Mouse (Mus musculus) midbrain, postnatal 0 days (tissue): ENCODE results near the gene Dda1. TPM values are rescaled to one million over a fixed set of nuclear protein-coding genes. Genes with fewer than 3 reads are reported as not detected.

Experiments used
- ATAC-seq: fragments of 200-750 bp; cut with Nextera tagmentation; 2 replicates; pipeline ENCODE4 v1.8.0; 2017; ENCODE audit warnings: moderate number of reproducible peaks, mild to moderate bottlenecking, moderate TSS enrichment, moderate library complexity; ENCODE audit not compliant: low FRiP score
- DNase-seq: peaks from one replicate; pipeline ENCODE4 v3.0.0-alpha.2; 2015; ENCODE audit warnings: low spot score
- H3K27ac ChIP-seq: fragments of 300-500 bp; sonication (generic); 2 replicates; pipeline ENCODE4 v1.5.1; 2014; ENCODE audit warnings: low read depth, mild to moderate bottlenecking, low read length, mixed read lengths
- H3K27me3 ChIP-seq: fragments of 300-500 bp; sonication (generic); 2 replicates; pipeline ENCODE4 v1.6.1; 2014; ENCODE audit warnings: low read length, control low read depth, mixed read lengths; ENCODE audit not compliant: insufficient read depth
- H3K36me3 ChIP-seq: fragments of 300-500 bp; sonication (generic); 2 replicates; pipeline ENCODE4 v1.6.1; 2014; ENCODE audit warnings: low read length, control low read depth, mixed read lengths; ENCODE audit not compliant: insufficient read depth
- H3K4me1 ChIP-seq: fragments of 300-500 bp; sonication (generic); 2 replicates; pipeline ENCODE4 v1.6.1; 2014; ENCODE audit warnings: mild to moderate bottlenecking, control low read depth, antibody characterized with exemption, low read length, mixed read lengths; ENCODE audit not compliant: insufficient read depth
- H3K4me2 ChIP-seq: fragments of 300-500 bp; sonication (generic); 2 replicates; pipeline ENCODE4 v1.6.1; 2014; ENCODE audit warnings: low read depth, mild to moderate bottlenecking, low read length, mixed read lengths; ENCODE audit not compliant: poor library complexity, severe bottlenecking
- H3K4me3 ChIP-seq: fragments of 300-500 bp; sonication (generic); 2 replicates; pipeline ENCODE4 v1.5.1; 2014; ENCODE audit warnings: low read depth, mild to moderate bottlenecking, low read length, moderate library complexity
- H3K9ac ChIP-seq: fragments of 300-500 bp; sonication (generic); replicated peaks from 2 replicates; pipeline ENCODE4 v1.6.1; 2014; ENCODE audit warnings: mild to moderate bottlenecking, low read length, moderate library complexity, mixed read lengths; ENCODE audit not compliant: poor library complexity, severe bottlenecking
- H3K9me3 ChIP-seq: fragments of 300-500 bp; sonication (generic); 2 replicates; pipeline ENCODE4 v1.6.1; 2016; ENCODE audit warnings: low read length, control low read depth
- CTCF ChIP-seq: IDR thresholded peaks from 2 replicates; pipeline ENCODE4 v1.5.1; 2016; ENCODE audit warnings: antibody characterized with exemption, mild to moderate bottlenecking
- WGBS: fragments of 180-500 bp; shearing (Covaris S2); extraction: QIAGEN DNeasy Blood & Tissue Kit; methylation state at CpG from one replicate; pipeline ENCODE4 v1.1.7; 2014; 5-methylcytosine and 5-hydroxymethylcytosine counted together
- polyA plus RNA-seq: library from polyadenylated mRNA; unstranded; fragments of >200 nt; fragmentation: Nextera tagmentation; extraction: Ambion mirVana; gene quantifications from 2 replicates; pipeline ENCODE4 v1.2.1, GENCODE M21; 2015
- total RNA-seq: library from RNA; depleted of rRNA; stranded (reverse); fragments of >200 nt; gene quantifications from 2 replicates; pipeline ENCODE4 v1.2.3, GENCODE M21; 2014

The Dda1 gene
- total and polyA plus RNA-seq, 2 experiments from 2014 or later: 211 to 269 TPM

DNA sequence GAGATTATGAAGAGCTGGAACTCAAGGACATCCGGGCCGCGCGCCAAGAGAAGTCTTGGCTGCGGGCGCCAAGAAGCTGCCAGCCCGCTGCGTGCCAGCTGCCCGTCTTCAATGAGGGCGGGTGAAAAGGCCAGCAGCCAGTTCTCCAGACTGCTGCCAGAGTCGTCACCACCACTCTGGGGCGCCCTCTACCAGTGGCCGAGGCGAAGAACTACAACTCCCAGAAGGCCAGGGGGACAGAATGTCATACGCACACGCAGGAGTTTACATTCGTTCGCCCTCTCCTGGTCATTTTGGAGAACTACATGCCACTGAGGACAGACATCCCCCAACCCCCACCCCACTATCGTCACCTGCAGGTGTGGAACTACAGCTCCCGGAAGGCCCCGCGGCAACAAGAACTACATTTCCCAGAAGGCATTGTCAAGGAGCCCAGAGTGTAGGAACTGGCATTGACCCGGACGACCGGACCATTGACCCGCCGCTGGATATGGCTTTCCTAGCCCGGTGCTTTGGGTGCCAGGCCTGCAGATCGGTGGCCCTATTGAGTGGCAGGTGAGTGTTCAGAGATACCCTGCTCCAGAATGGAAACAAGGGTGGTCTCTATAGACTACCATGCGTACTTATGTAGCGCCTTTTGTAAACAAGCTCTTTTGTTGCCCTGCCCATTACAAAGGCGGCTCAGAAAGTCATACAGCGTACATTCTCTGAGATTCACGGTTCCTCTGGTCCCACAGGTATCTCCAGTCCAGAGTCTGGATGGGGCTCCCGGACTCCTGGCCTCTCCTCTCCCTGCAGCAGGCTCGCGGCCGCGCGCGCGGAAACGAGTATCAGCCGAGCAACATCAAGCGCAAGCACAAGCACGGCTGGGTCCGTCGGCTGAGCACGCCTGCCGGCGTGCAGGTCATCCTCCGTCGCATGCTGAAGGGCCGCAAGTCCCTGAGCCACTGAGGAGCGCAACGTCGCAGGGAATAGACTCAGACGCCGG lies 4.2 kb upstream of the Dda1 start, which contains the start of gene Mrpl34:
TSS of gene Mrpl34 (plus strand) at position 447 of the 988 bp plus-strand sequence.
- H3K27ac ChIP-seq: peak within 1 kb of the TSS; percentile 82
- H3K4me1 ChIP-seq: peaks cover 5% of the 10 kb centered on the region; the same call in 1 of the 2 replicates
- peak within 1 kb of the TSS; percentile 94 for H3K4me3 ChIP-seq
- peaks cover 9% of the 10 kb centered on the region for H3K36me3 ChIP-seq
- H3K9me3 ChIP-seq: no peaks in the 10 kb centered on the region
- DNase-seq: peak; percentile 99
- peak within 1 kb of the TSS; percentile 86 for H3K4me2 ChIP-seq
- peak within 1 kb of the TSS; percentile 93 for H3K9ac ChIP-seq
- peak; percentile 98 for TF ChIP-seq CTCF
- H3K27me3 ChIP-seq: no peaks in the 10 kb centered on the region
- ATAC-seq: peak; percentile 77
- WGBS: under 1% methylated on average over 59 of the region's 59 CpGs

DNA sequence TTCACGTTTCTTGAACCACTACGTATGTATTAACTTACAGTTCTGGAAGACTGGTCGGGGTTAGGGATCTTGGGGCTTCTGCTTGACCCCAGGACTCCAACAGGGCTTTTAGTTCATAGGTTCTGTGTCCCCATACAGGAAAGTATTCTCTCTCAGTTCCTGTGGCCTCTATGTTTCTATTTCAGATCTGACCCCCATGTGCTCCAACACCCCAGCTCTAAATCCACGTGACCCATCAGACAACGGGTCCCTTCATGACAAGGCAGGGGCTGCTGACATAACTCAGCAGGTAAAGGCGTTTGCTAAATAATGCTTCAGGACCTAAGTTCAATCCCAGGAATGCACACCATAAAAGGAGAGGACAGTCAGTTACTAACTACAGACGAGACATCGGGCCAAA lies 3.3 kb upstream of the Dda1 start:
- Histone ChIP-seq H3K27ac (no peak overlapping the region), H3K4me2 (peak overlapping the region; percentile 86), H3K36me3 (peaks cover 12% of the 10 kb centered on the region), H3K4me1 (peaks cover 5% of the 10 kb centered on the region; the same call in 1 of the 2 replicates), H3K9me3 (no peaks in the 10 kb centered on the region), H3K27me3 (no peaks in the 10 kb centered on the region), H3K9ac (no peak overlapping the region), H3K4me3 (peak overlapping the region; percentile 94)
- no peak for ATAC-seq
- no peak for DNase-seq
- TF ChIP-seq CTCF: no peak
- WGBS: 83% methylated on average over 8 of the region's 8 CpGs

DNA sequence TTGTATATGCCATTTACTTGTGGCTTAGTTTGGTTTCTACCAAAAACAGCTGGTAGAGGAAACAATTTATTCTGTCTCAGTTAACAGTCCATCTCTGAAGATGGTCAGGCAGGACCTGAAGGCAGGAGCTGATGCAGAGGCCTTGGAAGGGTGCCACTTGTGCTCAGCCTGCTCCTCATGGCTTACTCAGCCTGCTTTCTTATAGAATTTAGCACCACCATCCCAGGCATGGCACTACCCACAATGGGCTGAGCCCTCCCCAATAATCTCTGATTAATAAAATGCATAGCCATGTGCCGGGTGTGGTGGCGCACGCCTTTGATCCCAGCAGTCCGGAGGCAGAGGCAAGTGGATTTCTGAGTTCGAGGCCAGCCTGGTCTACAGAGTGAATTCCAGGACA lies 2.8 kb upstream of the Dda1 start:
- no peak overlapping the region for H3K27ac ChIP-seq
- ATAC-seq: no peak
- peaks cover 12% of the 10 kb centered on the region for H3K36me3 ChIP-seq
- H3K4me1 ChIP-seq: peaks cover 5% of the 10 kb centered on the region; the same call in 1 of the 2 replicates
- H3K27me3 ChIP-seq: no peaks in the 10 kb centered on the region
- H3K9ac ChIP-seq: no peak overlapping the region
- no peak for DNase-seq
- H3K4me3 ChIP-seq: no peak overlapping the region
- 92% methylated on average over 5 of the region's 5 CpGs for WGBS
- no peaks in the 10 kb centered on the region for H3K9me3 ChIP-seq
- no peak for TF ChIP-seq CTCF
- no peak overlapping the region for H3K4me2 ChIP-seq

DNA sequence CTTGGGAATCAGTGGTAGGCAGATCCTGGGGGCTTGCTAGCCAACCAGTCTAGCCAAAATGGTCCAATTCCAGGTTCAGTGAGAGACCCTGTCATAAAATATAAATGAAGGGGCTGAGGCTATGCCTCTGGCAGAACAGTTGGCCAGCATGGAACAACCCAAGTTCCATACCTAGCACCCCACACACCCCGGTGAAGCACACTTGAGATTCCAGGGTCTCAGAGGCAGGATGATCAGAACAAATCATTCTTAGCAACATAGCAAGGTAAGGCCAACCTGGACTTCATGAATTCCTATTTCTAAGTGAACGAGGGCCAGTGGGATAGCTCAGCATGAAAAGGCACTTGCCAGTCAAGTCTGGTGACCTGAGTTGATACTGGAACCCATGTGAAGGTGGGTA lies 1.8 kb upstream of the Dda1 start:
- Histone ChIP-seq H3K4me1 (peaks cover 3% of the 10 kb centered on the region; the same call in 1 of the 2 replicates), H3K27ac (no peak overlapping the region), H3K9me3 (no peaks in the 10 kb centered on the region), H3K4me2 (no peak overlapping the region), H3K9ac (no peak overlapping the region), H3K4me3 (no peak overlapping the region), H3K27me3 (no peaks in the 10 kb centered on the region), H3K36me3 (peaks cover 16% of the 10 kb centered on the region)
- TF ChIP-seq CTCF: no peak
- WGBS: 93% methylated on average over 2 of the region's 2 CpGs
- DNase-seq: no peak
- no peak for ATAC-seq

DNA sequence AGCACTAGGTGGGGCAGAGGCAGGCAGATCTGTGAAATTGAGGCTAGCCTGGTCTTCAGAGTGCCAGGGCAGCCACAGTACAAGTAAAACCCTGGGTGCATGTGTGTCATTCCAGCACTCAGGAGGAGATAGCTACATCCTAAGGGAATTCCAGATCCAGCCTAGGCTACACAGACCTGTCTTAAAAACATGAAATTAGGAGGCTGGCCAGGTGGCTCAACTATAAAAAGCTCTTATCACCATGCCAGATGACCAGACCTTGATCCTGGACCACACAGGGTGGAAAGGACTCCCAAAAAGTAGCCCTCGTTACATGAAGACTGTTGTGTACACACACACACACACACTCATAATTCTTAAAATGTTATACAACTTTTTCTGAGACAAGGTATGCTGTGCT lies 998 bp upstream of the Dda1 start:
- ATAC-seq (no peak), DNase-seq (no peak)
- Histone ChIP-seq H3K4me3 (no peak overlapping the region), H3K9me3 (no peaks in the 10 kb centered on the region), H3K27me3 (no peaks in the 10 kb centered on the region), H3K4me2 (no peak overlapping the region), H3K9ac (no peak overlapping the region), H3K36me3 (peaks cover 21% of the 10 kb centered on the region), H3K4me1 (no peaks in the 10 kb centered on the region; the same call in 1 of the 2 replicates), H3K27ac (no peak overlapping the region)
- 0 out of 2 replicates have a peak, but pooled peaks have one; percentile 9 for TF ChIP-seq CTCF
- WGBS: 88% methylated on average over 1 of the region's 1 CpGs

DNA sequence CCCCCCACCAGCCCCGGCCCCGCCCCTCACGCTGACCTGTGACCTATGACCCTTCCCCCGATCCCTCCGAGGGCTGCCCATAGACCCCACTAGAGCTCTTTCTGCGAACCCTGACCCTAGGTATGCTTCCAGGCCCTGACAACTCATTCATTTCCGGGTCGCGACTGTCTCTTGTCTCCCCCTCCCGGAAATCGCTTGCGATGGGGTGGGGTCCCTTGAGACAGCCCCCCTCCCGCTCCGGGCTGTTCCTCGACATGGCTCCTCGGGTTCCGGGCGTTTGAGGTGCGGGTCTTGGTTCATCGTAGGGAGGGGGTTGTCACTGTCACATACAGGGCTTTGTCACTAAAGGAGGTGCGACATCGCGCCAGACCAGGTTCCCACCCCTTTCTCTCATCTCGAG lies 412 bp downstream of the Dda1 start:
- H3K27ac ChIP-seq: peak overlapping the region; percentile 82
- H3K9me3 ChIP-seq: no peaks in the 10 kb centered on the region
- H3K9ac ChIP-seq: peak overlapping the region; percentile 70
- H3K4me3 ChIP-seq: peak overlapping the region; percentile 65
- DNase-seq (peak; percentile 85), ATAC-seq (peak; percentile 57)
- no peaks in the 10 kb centered on the region for H3K4me1 ChIP-seq
- under 1% methylated on average over 21 of the region's 24 CpGs for WGBS
- no peaks in the 10 kb centered on the region for H3K27me3 ChIP-seq
- peak overlapping the region; percentile 55 for H3K4me2 ChIP-seq
- no peak for TF ChIP-seq CTCF
- peaks cover 30% of the 10 kb centered on the region for H3K36me3 ChIP-seq
